Mouse (Mus musculus) embryo, embryonic 9.5 days (tissue): Measurements from ENCODE around the gene Fam186b.

ENCODE experiments used
- DNase-seq: peaks from one replicate; pipeline ENCODE4 v3.0.0-alpha.2; 2017; ENCODE audit errors: extremely low spot score

The Fam186b gene

GRCm38 (mm10) chr15:99295484-99295981 is at the start of gene Fam186b:
Fam186b (minus strand) TSS chr15:99295888.
- no peak for DNase-seq

- no peak for DNase-seq
Observed at GRCm38 (mm10) chr15:99344961-99345360, 49.3 kb upstream of the Fam186b start.

- DNase-seq = no peak
Observed at GRCm38 (mm10) chr15:99344148-99344870, 48.6 kb upstream of the Fam186b start.

- DNase-seq = no peak
Observed at GRCm38 (mm10) chr15:99343414-99344147, 47.9 kb upstream of the Fam186b start.

GRCm38 (mm10) chr15:99342194-99342981 is 46.7 kb upstream of the Fam186b start:
- no peak for DNase-seq

- no peak for DNase-seq
Observed at GRCm38 (mm10) chr15:99341102-99341501, 45.4 kb upstream of the Fam186b start.

GRCm38 (mm10) chr15:99339669-99340068 is 44.0 kb upstream of the Fam186b start:
- DNase-seq = no peak

- no peak for DNase-seq
Observed at GRCm38 (mm10) chr15:99338916-99339315, 43.2 kb upstream of the Fam186b start.

- no peak for DNase-seq
Observed at GRCm38 (mm10) chr15:99335801-99336320, 40.2 kb upstream of the Fam186b start.

GRCm38 (mm10) chr15:99334500-99334899 is 38.8 kb upstream of the Fam186b start:
- DNase-seq = no peak

GRCm38 (mm10) chr15:99333676-99334065 is 38.0 kb upstream of the Fam186b start:
- no peak for DNase-seq

- peak; percentile 78 for DNase-seq
Observed at GRCm38 (mm10) chr15:99332921-99333675, 37.4 kb upstream of the Fam186b start.

- DNase-seq = no peak
Observed at GRCm38 (mm10) chr15:99332111-99332510, 36.4 kb upstream of the Fam186b start.

- DNase-seq = no peak
Observed at GRCm38 (mm10) chr15:99331341-99331740, 35.7 kb upstream of the Fam186b start.

GRCm38 (mm10) chr15:99330324-99330723 is 34.6 kb upstream of the Fam186b start:
- no peak for DNase-seq

GRCm38 (mm10) chr15:99328011-99328410 is 32.3 kb upstream of the Fam186b start:
- DNase-seq = no peak

- DNase-seq = no peak
Observed at GRCm38 (mm10) chr15:99326959-99327358, 31.3 kb upstream of the Fam186b start.

GRCm38 (mm10) chr15:99326407-99326806 is 30.7 kb upstream of the Fam186b start:
- no peak for DNase-seq

GRCm38 (mm10) chr15:99325598-99325997 is 29.9 kb upstream of the Fam186b start:
- no peak for DNase-seq

GRCm38 (mm10) chr15:99324151-99324550 is 28.5 kb upstream of the Fam186b start:
- no peak for DNase-seq

GRCm38 (mm10) chr15:99320978-99321377 is 25.3 kb upstream of the Fam186b start:
- no peak for DNase-seq
